Mouse (Mus musculus) embryonic fibroblast, embryonic 13.5 days (primary cell): ENCODE data around the gene Dennd2a.

ENCODE experiments used
- CTCF ChIP-seq: IDR thresholded peaks from 2 replicates; pipeline ENCODE4 v1.5.1; 2011; ENCODE audit warnings: mild to moderate bottlenecking, control low read depth, low read length, moderate library complexity, borderline replicate concordance; ENCODE audit not compliant: insufficient read depth
- POLR2A ChIP-seq: IDR thresholded peaks from 2 replicates; pipeline ENCODE4 v1.6.1; 2011; ENCODE audit warnings: low read depth, mild to moderate bottlenecking, control low read depth, low read length, moderate library complexity

DNA sequence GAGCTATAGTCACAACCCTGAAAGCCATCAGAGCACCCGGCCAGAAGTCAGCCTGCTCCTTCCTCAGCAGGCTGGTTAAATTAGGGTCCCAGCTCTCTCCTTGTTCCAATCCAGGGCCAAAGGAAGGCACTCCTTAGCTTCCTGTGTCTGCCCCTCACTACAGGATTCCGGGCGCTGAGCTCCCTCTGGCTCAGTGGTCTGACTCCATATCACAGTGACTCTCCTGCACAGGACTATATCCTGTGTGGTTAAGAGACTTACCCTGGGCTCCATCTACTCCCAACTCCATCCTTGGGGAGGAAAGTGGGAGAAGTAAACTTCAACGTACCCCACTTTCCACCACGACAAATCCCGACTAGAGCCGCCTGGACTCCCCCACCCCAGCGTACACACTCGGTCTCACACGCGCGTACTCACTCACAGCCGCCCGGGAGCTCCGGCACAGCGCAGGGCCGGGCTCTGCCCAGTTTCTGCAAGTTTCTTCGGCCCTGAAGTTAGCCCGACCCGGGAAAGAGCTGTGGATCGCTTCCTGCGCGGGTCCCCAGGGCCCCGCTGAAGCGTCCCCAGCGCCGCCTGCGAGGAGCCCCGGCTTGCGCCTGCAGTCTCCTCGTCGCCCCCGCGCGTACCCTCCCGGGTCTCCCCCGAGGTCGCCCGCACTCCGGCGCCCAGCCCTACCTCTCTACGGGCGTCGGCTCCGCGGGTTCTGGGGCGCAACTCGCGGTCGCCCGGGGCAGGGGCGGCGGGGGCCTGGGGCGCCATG lies 587 bp downstream of the Dennd2a start:
- TF ChIP-seq CTCF: no peak
- no peak for TF ChIP-seq POLR2A
